Mouse (Mus musculus): ENCODE results near the gene Ppp1r9a. TPM values are rescaled to one million over a fixed set of nuclear protein-coding genes. Genes with fewer than 3 reads are reported as not detected.

The Ppp1r9a gene
- polyA plus RNA-seq, 1 experiment from 2014 or later, result 11.7 TPM

- no peak overlapping the region for H3K9ac ChIP-seq (ENCODE audit: low read length)
- no peaks in the 10 kb centered on the region for H3K36me3 ChIP-seq (ENCODE audit: control insufficient read depth, insufficient read depth)
- no peak overlapping the region for H3K27ac ChIP-seq (ENCODE audit: low read length)
- H3K4me2 ChIP-seq (ENCODE audit: low read depth, low read length), result no peak overlapping the region
- ATAC-seq (replicated peaks; ENCODE audit: extremely low read depth, insufficient read depth, low FRiP score), result no peak
- H3K4me3 ChIP-seq (ENCODE audit: low read length), result no peak overlapping the region
- no peaks in the 10 kb centered on the region for H3K9me3 ChIP-seq (replicated peaks; ENCODE audit: control insufficient read depth, low read length)
- H3K27me3 ChIP-seq (ENCODE audit: control insufficient read depth, insufficient read depth, low read length), result no peaks in the 10 kb centered on the region
- H3K4me1 ChIP-seq (ENCODE audit: control insufficient read depth, insufficient read depth, low read length), result 0 out of 2 replicates have a peak, but pooled peaks cover 2% of the 10 kb centered on the region
- WGBS, result 66% methylated on average over 2 of the region's 2 CpGs
Measured at GRCm38 (mm10) chr6:5019969-5020368, 117.3 kb downstream of the Ppp1r9a start.

- H3K27me3 ChIP-seq (ENCODE audit: control insufficient read depth, insufficient read depth, low read length), result no peaks in the 10 kb centered on the region
- H3K4me1 ChIP-seq (ENCODE audit: control insufficient read depth, insufficient read depth, low read length), result 0 out of 2 replicates have a peak, but pooled peaks cover 2% of the 10 kb centered on the region
- H3K9me3 ChIP-seq (replicated peaks; ENCODE audit: control insufficient read depth, low read length), result no peaks in the 10 kb centered on the region
- no peak overlapping the region for H3K9ac ChIP-seq (ENCODE audit: low read length)
- H3K27ac ChIP-seq (ENCODE audit: low read length), result no peak overlapping the region
- no peak overlapping the region for H3K4me3 ChIP-seq (ENCODE audit: low read length)
- H3K36me3 ChIP-seq (ENCODE audit: control insufficient read depth, insufficient read depth), result no peaks in the 10 kb centered on the region
- no peak for ATAC-seq (replicated peaks; ENCODE audit: extremely low read depth, insufficient read depth, low FRiP score)
- no peak overlapping the region for H3K4me2 ChIP-seq (ENCODE audit: low read depth, low read length)
- WGBS, result 89% methylated on average over 1 of the region's 1 CpGs
Measured at GRCm38 (mm10) chr6:5020510-5020909, 117.8 kb downstream of the Ppp1r9a start.

GRCm38 (mm10) chr6:5022677-5023076, 120.0 kb downstream of the Ppp1r9a start:
- 72% methylated on average over 5 of the region's 5 CpGs for WGBS
- no peaks in the 10 kb centered on the region for H3K36me3 ChIP-seq (ENCODE audit: control insufficient read depth, insufficient read depth)
- H3K4me2 ChIP-seq (ENCODE audit: low read depth, low read length), result no peak overlapping the region
- no peaks in the 10 kb centered on the region for H3K27me3 ChIP-seq (ENCODE audit: control insufficient read depth, insufficient read depth, low read length)
- no peaks in the 10 kb centered on the region for H3K9me3 ChIP-seq (replicated peaks; ENCODE audit: control insufficient read depth, low read length)
- H3K27ac ChIP-seq (ENCODE audit: low read length), result no peak overlapping the region
- H3K4me3 ChIP-seq (ENCODE audit: low read length), result no peak overlapping the region
- peaks cover 3% of the 10 kb centered on the region for H3K4me1 ChIP-seq (ENCODE audit: control insufficient read depth, insufficient read depth, low read length)
- ATAC-seq (replicated peaks; ENCODE audit: extremely low read depth, insufficient read depth, low FRiP score), result no peak
- no peak overlapping the region for H3K9ac ChIP-seq (ENCODE audit: low read length)

GRCm38 (mm10) chr6:5024893-5025292, 122.2 kb downstream of the Ppp1r9a start:
- no peaks in the 10 kb centered on the region for H3K9me3 ChIP-seq (replicated peaks; ENCODE audit: control insufficient read depth, low read length)
- no peak for ATAC-seq (replicated peaks; ENCODE audit: extremely low read depth, insufficient read depth, low FRiP score)
- no peak overlapping the region for H3K27ac ChIP-seq (ENCODE audit: low read length)
- 74% methylated on average over 7 of the region's 7 CpGs for WGBS
- H3K36me3 ChIP-seq (ENCODE audit: control insufficient read depth, insufficient read depth), result no peaks in the 10 kb centered on the region
- H3K4me2 ChIP-seq (ENCODE audit: low read depth, low read length), result no peak overlapping the region
- peaks cover 3% of the 10 kb centered on the region for H3K4me1 ChIP-seq (ENCODE audit: control insufficient read depth, insufficient read depth, low read length)
- no peaks in the 10 kb centered on the region for H3K27me3 ChIP-seq (ENCODE audit: control insufficient read depth, insufficient read depth, low read length)
- H3K9ac ChIP-seq (ENCODE audit: low read length), result no peak overlapping the region
- H3K4me3 ChIP-seq (ENCODE audit: low read length), result no peak overlapping the region

GRCm38 (mm10) chr6:5026772-5027171, 124.1 kb downstream of the Ppp1r9a start:
- ATAC-seq (replicated peaks; ENCODE audit: extremely low read depth, insufficient read depth, low FRiP score), result no peak
- no peaks in the 10 kb centered on the region for H3K27me3 ChIP-seq (ENCODE audit: control insufficient read depth, insufficient read depth, low read length)
- no peaks in the 10 kb centered on the region for H3K9me3 ChIP-seq (replicated peaks; ENCODE audit: control insufficient read depth, low read length)
- 83% methylated on average over 3 of the region's 3 CpGs for WGBS
- peaks cover 3% of the 10 kb centered on the region for H3K4me1 ChIP-seq (ENCODE audit: control insufficient read depth, insufficient read depth, low read length)
- no peak overlapping the region for H3K4me3 ChIP-seq (ENCODE audit: low read length)
- no peak overlapping the region for H3K27ac ChIP-seq (ENCODE audit: low read length)
- H3K9ac ChIP-seq (ENCODE audit: low read length), result no peak overlapping the region
- no peaks in the 10 kb centered on the region for H3K36me3 ChIP-seq (ENCODE audit: control insufficient read depth, insufficient read depth)
- H3K4me2 ChIP-seq (ENCODE audit: low read depth, low read length), result no peak overlapping the region

- no peaks in the 10 kb centered on the region for H3K27me3 ChIP-seq (ENCODE audit: control insufficient read depth, insufficient read depth, low read length)
- H3K27ac ChIP-seq (ENCODE audit: low read length), result no peak overlapping the region
- no peaks in the 10 kb centered on the region for H3K9me3 ChIP-seq (replicated peaks; ENCODE audit: control insufficient read depth, low read length)
- H3K4me1 ChIP-seq (ENCODE audit: control insufficient read depth, insufficient read depth, low read length), result peaks cover 3% of the 10 kb centered on the region
- no peak overlapping the region for H3K4me2 ChIP-seq (ENCODE audit: low read depth, low read length)
- H3K36me3 ChIP-seq (ENCODE audit: control insufficient read depth, insufficient read depth), result no peaks in the 10 kb centered on the region
- H3K4me3 ChIP-seq (ENCODE audit: low read length), result no peak overlapping the region
- 92% methylated on average over 2 of the region's 2 CpGs for WGBS
- ATAC-seq (replicated peaks; ENCODE audit: extremely low read depth, insufficient read depth, low FRiP score), result no peak
- H3K9ac ChIP-seq (ENCODE audit: low read length), result no peak overlapping the region
Measured at GRCm38 (mm10) chr6:5027213-5027612, 124.5 kb downstream of the Ppp1r9a start.

GRCm38 (mm10) chr6:5027801-5028200, 125.1 kb downstream of the Ppp1r9a start:
- WGBS, result 36% methylated on average over 5 of the region's 5 CpGs
- ATAC-seq (replicated peaks; ENCODE audit: extremely low read depth, insufficient read depth, low FRiP score), result no peak

GRCm38 (mm10) chr6:5029205-5029927, 126.6 kb downstream of the Ppp1r9a start:
- WGBS, result 83% methylated on average over 13 of the region's 13 CpGs
- Histone ChIP-seq H3K4me2 (ENCODE audit: low read depth, low read length) (no peak overlapping the region), H3K27me3 (ENCODE audit: control insufficient read depth, insufficient read depth, low read length) (no peaks in the 10 kb centered on the region), H3K27ac (ENCODE audit: low read length) (no peak overlapping the region), H3K4me3 (ENCODE audit: low read length) (no peak overlapping the region), H3K4me1 (ENCODE audit: control insufficient read depth, insufficient read depth, low read length) (peaks cover 3% of the 10 kb centered on the region), H3K9me3 (replicated peaks; ENCODE audit: control insufficient read depth, low read length) (no peaks in the 10 kb centered on the region), H3K36me3 (ENCODE audit: control insufficient read depth, insufficient read depth) (no peaks in the 10 kb centered on the region), H3K9ac (ENCODE audit: low read length) (no peak overlapping the region)
- ATAC-seq (replicated peaks; ENCODE audit: extremely low read depth, insufficient read depth, low FRiP score), result no peak

More at GRCm38 (mm10) chr6:5027801-5028200, 125.1 kb downstream of the Ppp1r9a start:
- Histone ChIP-seq H3K9ac (ENCODE audit: low read length) (no peak overlapping the region), H3K4me3 (ENCODE audit: low read length) (no peak overlapping the region), H3K4me1 (ENCODE audit: control insufficient read depth, insufficient read depth, low read length) (peaks cover 3% of the 10 kb centered on the region), H3K27me3 (ENCODE audit: control insufficient read depth, insufficient read depth, low read length) (no peaks in the 10 kb centered on the region), H3K4me2 (ENCODE audit: low read depth, low read length) (no peak overlapping the region), H3K9me3 (replicated peaks; ENCODE audit: control insufficient read depth, low read length) (no peaks in the 10 kb centered on the region), H3K36me3 (ENCODE audit: control insufficient read depth, insufficient read depth) (no peaks in the 10 kb centered on the region), H3K27ac (ENCODE audit: low read length) (no peak overlapping the region)

GRCm38 (mm10) chr6:5029956-5030355, 127.2 kb downstream of the Ppp1r9a start:
- Histone ChIP-seq H3K36me3 (ENCODE audit: control insufficient read depth, insufficient read depth) (no peaks in the 10 kb centered on the region), H3K9ac (ENCODE audit: low read length) (no peak overlapping the region), H3K27ac (ENCODE audit: low read length) (no peak overlapping the region), H3K4me1 (ENCODE audit: control insufficient read depth, insufficient read depth, low read length) (peaks cover 3% of the 10 kb centered on the region), H3K4me3 (ENCODE audit: low read length) (no peak overlapping the region), H3K9me3 (replicated peaks; ENCODE audit: control insufficient read depth, low read length) (no peaks in the 10 kb centered on the region), H3K27me3 (ENCODE audit: control insufficient read depth, insufficient read depth, low read length) (no peaks in the 10 kb centered on the region), H3K4me2 (ENCODE audit: low read depth, low read length) (no peak overlapping the region)
- WGBS, result 84% methylated on average over 5 of the region's 5 CpGs
- no peak for ATAC-seq (replicated peaks; ENCODE audit: extremely low read depth, insufficient read depth, low FRiP score)

Measured in heart, embryonic 16.5 days (tissue).